Mouse (Mus musculus): ENCODE measurements at regions not wholly inside any gene's neighbourhood (a gene's known extent, or its start where the extent isn't known, plus 50 kb on each side); places are given as distances from the start of the nearest gene placed in this dataset.

DNA sequence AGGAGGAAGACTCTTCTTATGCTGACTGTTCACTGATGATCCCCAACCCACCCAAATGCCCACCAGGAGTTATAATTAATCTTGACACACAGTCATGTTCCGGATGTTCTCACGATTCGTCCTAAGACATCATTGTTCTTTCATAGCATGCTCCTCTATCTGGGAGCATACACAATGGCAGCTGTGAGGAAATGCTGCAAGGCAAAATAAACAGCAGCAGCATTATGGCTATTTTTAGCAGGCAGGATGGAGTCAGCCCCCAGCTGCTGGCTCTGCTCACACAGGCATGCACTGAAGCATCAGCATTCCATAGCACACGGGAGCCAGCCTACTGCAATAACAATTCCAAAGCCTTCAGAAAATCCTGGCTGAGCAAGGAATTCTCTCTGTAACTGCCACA is 696.0 kb downstream of the Rps29 start:
- TF ChIP-seq CTCF (IDR thresholded peaks at IDR 0.05; ENCODE audit: borderline replicate concordance, insufficient read depth, low read length) (no peak), POLR2A (IDR thresholded peaks at IDR 0.05; ENCODE audit: low read depth, low read length) (no peak)
